Mouse (Mus musculus) liver (tissue): ENCODE results near the gene Stac2.

Source experiments
- DNase-seq: peaks from one replicate; pipeline ENCODE4 v3.0.0-alpha.2; 2020; ENCODE audit warnings: mixed read lengths

The Stac2 gene

GRCm38 (mm10) chr11:97995564-97996288 is 57.5 kb downstream of the Stac2 start, which contains the start of gene Arl5c:
Arl5c (minus strand) TSS chr11:97996181.
- DNase-seq: peak; percentile 49

GRCm38 (mm10) chr11:97994539-97995100 is 58.6 kb downstream of the Stac2 start:
- DNase-seq: peak; percentile 84

GRCm38 (mm10) chr11:97988530-97989096 is 64.6 kb downstream of the Stac2 start:
- peak; percentile 92 for DNase-seq

- peak; percentile 91 for DNase-seq
Observed at GRCm38 (mm10) chr11:97987551-97988526, 65.4 kb downstream of the Stac2 start.

- no peak for DNase-seq
Observed at GRCm38 (mm10) chr11:97986738-97987465, 66.4 kb downstream of the Stac2 start.
